Mouse (Mus musculus) midbrain, embryonic 16.5 days (tissue): ENCODE data around the gene Gna15. TPM values are rescaled to one million over a fixed set of nuclear protein-coding genes. Genes with fewer than 3 reads are reported as not detected.

Experiments
- ATAC-seq: fragments of 200-750 bp; cut with Nextera tagmentation; 2 replicates; pipeline ENCODE4 v1.8.0; 2017; ENCODE audit warnings: moderate TSS enrichment
- H3K27ac ChIP-seq: fragments of 300-500 bp; sonication (generic); 2 replicates; pipeline ENCODE4 v1.5.1; 2014; ENCODE audit warnings: mild to moderate bottlenecking, low read length, mixed read lengths
- H3K27me3 ChIP-seq: fragments of 300-500 bp; sonication (generic); 2 replicates; pipeline ENCODE4 v1.6.1; 2014; ENCODE audit warnings: low read depth, low read length, mixed read lengths; ENCODE audit not compliant: control insufficient read depth, insufficient read depth
- H3K36me3 ChIP-seq: fragments of 300-500 bp; sonication (generic); 2 replicates; pipeline ENCODE4 v1.6.1; 2014; ENCODE audit warnings: mild to moderate bottlenecking, low read length, moderate library complexity, mixed read lengths; ENCODE audit not compliant: control insufficient read depth, insufficient read depth
- H3K4me1 ChIP-seq: fragments of 300-500 bp; sonication (generic); 2 replicates; pipeline ENCODE4 v1.6.1; 2014; ENCODE audit warnings: mild to moderate bottlenecking, low read length, mixed read lengths; ENCODE audit not compliant: control insufficient read depth, insufficient read depth
- H3K4me2 ChIP-seq: fragments of 300-500 bp; sonication (generic); 2 replicates; pipeline ENCODE4 v1.6.1; 2014; ENCODE audit warnings: mild to moderate bottlenecking, low read length, mixed read lengths
- H3K4me3 ChIP-seq: fragments of 300-500 bp; sonication (generic); 2 replicates; pipeline ENCODE4 v1.5.1; 2014; ENCODE audit warnings: low read depth, mild to moderate bottlenecking, low read length, moderate library complexity, mixed read lengths
- H3K9ac ChIP-seq: fragments of 300-500 bp; sonication (generic); 2 replicates; pipeline ENCODE4 v1.6.1; 2014; ENCODE audit warnings: low read depth, low read length, mixed read lengths
- H3K9me3 ChIP-seq: fragments of 300-500 bp; sonication (generic); replicated peaks from 2 replicates; pipeline ENCODE4 v1.6.1; 2014; ENCODE audit warnings: mild to moderate bottlenecking, low read length, mixed read lengths; ENCODE audit not compliant: control insufficient read depth, poor library complexity, severe bottlenecking
- WGBS: fragments of 180-500 bp; shearing (Covaris S2); extraction: QIAGEN DNeasy Blood & Tissue Kit; methylation state at CpG from one replicate; pipeline ENCODE4 v1.1.7; 2014; 5-methylcytosine and 5-hydroxymethylcytosine counted together
- polyA plus RNA-seq: library from polyadenylated mRNA; unstranded; fragments of >200 nt; fragmentation: Nextera tagmentation; extraction: Ambion mirVana; gene quantifications from 2 replicates; pipeline ENCODE4 v1.2.1, GENCODE M21; 2015

Gna15 gene
- polyA plus RNA-seq, 1 experiment from 2014 or later, result 0.80 TPM

DNA sequence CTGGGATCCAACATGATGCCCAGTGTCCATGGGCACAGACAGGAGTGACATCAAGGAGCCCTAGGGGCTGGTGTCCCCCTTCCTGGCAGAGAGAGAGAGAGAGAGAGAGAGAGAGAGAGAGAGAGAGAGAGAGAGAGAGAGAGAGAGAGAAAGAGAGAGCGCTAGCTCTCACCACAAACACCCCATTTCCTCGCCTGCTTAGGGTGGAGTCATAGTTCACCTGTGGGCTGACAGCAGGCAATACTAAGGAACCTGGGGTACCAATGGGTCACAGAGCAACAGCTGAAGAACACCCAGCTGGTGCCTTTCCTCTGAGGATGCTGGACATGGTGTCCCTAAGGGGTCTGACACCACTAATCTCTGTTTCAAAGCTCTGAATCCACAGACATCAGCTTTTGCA, 13.4 kb upstream of the Gna15 start:
- no peaks in the 10 kb centered on the region for H3K9me3 ChIP-seq
- no peaks in the 10 kb centered on the region for H3K27me3 ChIP-seq

DNA sequence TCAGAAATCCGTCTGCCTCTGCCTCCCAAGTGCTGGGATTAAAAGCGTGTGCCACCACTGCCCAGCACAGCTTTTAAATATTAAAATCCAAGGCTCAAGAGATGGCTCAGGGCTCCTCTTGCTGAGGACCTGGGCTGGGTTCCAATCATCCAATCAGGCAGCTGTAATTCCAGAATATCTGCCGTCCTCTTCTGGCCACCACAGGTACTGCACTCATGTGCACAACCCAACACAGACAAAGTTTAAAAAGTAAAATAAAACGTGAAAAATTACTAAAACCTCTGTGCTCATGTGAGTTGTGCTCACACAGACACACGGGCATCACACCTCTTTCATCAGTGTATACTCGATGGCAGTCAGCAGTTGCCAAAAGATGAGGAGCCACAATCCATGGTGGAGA, 12.7 kb upstream of the Gna15 start:
- WGBS, result 77% methylated on average over 6 of the region's 6 CpGs
- H3K9me3 ChIP-seq, result no peaks in the 10 kb centered on the region
- H3K9ac ChIP-seq, result no peak overlapping the region
- H3K4me2 ChIP-seq, result no peak overlapping the region
- H3K27me3 ChIP-seq, result no peaks in the 10 kb centered on the region
- H3K36me3 ChIP-seq, result peaks cover 7% of the 10 kb centered on the region
- no peak for ATAC-seq
- no peak overlapping the region for H3K27ac ChIP-seq
- no peak overlapping the region for H3K4me3 ChIP-seq
- H3K4me1 ChIP-seq, result peaks cover under 1% of the 10 kb centered on the region; the same call in 1 of the 2 replicates

More for the DNA sequence above, 13.4 kb upstream of the Gna15 start:
- no peak overlapping the region for H3K4me2 ChIP-seq
- H3K4me1 ChIP-seq, result peaks cover 6% of the 10 kb centered on the region
- peaks cover 4% of the 10 kb centered on the region for H3K36me3 ChIP-seq
- 92% methylated on average over 2 of the region's 2 CpGs for WGBS
- H3K9ac ChIP-seq, result no peak overlapping the region
- H3K27ac ChIP-seq, result no peak overlapping the region
- no peak for ATAC-seq
- no peak overlapping the region for H3K4me3 ChIP-seq

DNA sequence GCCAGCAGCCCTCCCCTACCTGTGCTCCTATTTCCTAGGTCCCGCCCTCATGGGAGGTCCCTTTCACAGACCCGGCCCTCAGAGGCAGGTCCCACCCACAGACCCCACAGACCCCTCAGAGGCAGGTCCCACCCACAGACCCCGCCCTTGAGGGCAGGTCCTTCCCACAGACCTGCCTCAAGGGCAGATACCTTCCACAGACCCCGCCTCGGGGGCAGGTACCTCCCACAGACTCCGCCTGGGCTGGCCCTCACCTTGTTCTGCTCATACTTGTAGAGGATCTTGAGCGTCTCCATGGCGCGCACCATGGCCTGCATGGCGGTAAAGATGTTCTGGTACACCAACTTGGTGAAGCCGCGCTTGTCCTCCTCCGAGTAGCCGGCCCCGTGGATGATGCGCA, 10.8 kb upstream of the Gna15 start:
- ATAC-seq, result no peak
- H3K9ac ChIP-seq, result no peak overlapping the region
- no peaks in the 10 kb centered on the region; the same call in 1 of the 2 replicates for H3K4me1 ChIP-seq
- no peak overlapping the region for H3K4me2 ChIP-seq
- 74% methylated on average over 16 of the region's 16 CpGs for WGBS
- H3K36me3 ChIP-seq, result peaks cover 7% of the 10 kb centered on the region
- H3K27ac ChIP-seq, result no peak overlapping the region
- H3K9me3 ChIP-seq, result no peaks in the 10 kb centered on the region
- H3K4me3 ChIP-seq, result no peak overlapping the region
- no peaks in the 10 kb centered on the region for H3K27me3 ChIP-seq

DNA sequence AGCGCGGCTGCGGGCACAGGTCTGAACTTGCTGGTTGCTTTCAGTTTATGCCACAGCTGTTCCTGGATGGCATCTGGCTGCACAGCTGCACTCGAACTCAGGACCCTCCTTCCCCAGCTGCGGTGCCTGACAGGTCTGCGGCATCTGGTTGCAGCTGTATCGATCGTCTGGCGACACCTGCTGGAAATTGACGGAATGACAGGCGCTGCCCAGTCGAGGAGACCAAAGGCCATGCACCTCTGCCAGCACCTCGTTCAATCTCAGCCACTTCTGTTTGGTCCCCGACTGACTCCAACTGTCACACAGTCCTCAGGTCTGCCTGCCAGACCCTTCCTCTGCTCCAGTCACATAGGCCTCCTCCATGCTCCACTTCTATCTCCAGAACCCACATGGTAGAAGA, 2.8 kb upstream of the Gna15 start:
- WGBS, result 12% methylated on average over 14 of the region's 14 CpGs
- no peak overlapping the region for H3K4me2 ChIP-seq
- ATAC-seq, result no peak

DNA sequence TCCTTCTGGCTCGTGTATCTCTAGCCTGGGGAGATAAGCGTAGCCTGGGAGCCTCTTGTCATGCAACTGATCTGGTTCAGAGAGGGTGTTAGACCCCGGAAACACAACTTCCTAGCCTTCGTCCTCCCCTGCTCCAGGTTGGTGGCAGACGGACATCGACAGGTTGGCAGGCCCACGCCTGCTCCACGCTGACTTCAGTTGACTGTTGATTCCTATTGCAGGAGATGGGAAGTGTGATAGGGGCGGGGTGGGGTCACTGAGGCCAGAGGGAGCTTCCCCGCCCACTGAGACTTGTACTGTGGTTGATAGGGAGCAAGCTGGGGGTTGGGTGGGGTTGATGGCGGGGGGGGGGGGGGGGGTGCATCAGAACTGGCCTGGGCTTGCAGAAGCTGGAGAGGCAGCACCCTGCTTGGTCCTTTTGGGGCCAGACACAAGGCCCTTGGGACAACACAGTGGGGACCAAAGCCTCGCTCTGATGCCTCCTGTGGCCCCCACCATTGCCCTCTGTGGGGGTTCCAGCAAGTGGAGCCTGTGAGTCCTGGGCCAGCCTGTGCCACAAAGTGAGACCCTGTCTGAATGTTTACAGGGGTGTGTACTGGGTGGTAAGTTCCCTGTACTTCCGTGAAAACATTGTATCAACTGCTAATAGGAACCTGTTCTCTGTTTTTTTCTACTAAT, 1.1 kb upstream of the Gna15 start:
- H3K4me3 ChIP-seq, result no peak overlapping the region
- WGBS, result 74% methylated on average over 11 of the region's 13 CpGs
- H3K27me3 ChIP-seq, result 0 out of 2 replicates have a peak, but pooled peaks cover 3% of the 10 kb centered on the region
- H3K9ac ChIP-seq, result no peak overlapping the region
- no peaks in the 10 kb centered on the region for H3K4me1 ChIP-seq
- no peaks in the 10 kb centered on the region for H3K9me3 ChIP-seq
- no peak overlapping the region for H3K4me2 ChIP-seq
- no peak for ATAC-seq
- H3K27ac ChIP-seq, result no peak overlapping the region
- H3K36me3 ChIP-seq, result peaks cover 8% of the 10 kb centered on the region

More for the DNA sequence above, 2.8 kb upstream of the Gna15 start:
- Histone ChIP-seq H3K4me1 (no peaks in the 10 kb centered on the region), H3K4me3 (no peak overlapping the region), H3K27me3 (0 out of 2 replicates have a peak, but pooled peaks cover 3% of the 10 kb centered on the region), H3K27ac (no peak overlapping the region), H3K9ac (no peak overlapping the region), H3K9me3 (no peaks in the 10 kb centered on the region), H3K36me3 (peaks cover 8% of the 10 kb centered on the region)

DNA sequence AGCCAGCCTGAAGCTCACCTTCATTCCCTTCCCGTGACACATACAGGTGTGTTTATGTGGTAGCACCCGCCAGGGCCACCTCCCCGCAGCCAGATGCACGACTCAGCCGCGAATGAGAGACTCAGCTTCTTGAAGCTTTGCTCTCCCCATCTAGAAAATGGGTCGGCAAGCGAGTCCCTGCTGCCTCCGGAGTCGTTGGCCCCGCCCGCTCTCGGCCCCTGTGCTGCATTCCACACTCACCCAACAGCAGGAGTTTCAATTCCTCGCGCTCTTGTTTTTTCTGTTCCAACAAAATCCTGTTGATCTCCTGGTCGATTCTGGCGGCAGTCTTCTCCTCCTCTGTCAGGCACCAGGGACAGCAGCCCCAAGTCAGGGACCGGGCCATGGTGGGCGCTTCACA, 455 bp downstream of the Gna15 start:
- Histone ChIP-seq H3K4me1 (no peaks in the 10 kb centered on the region), H3K27ac (no peak overlapping the region), H3K4me2 (no peak overlapping the region), H3K9me3 (no peaks in the 10 kb centered on the region), H3K36me3 (no peaks in the 10 kb centered on the region), H3K27me3 (0 out of 2 replicates have a peak, but pooled peaks cover 3% of the 10 kb centered on the region), H3K4me3 (no peak overlapping the region), H3K9ac (no peak overlapping the region)
- 23% methylated on average over 19 of the region's 19 CpGs for WGBS
- ATAC-seq, result no peak

DNA sequence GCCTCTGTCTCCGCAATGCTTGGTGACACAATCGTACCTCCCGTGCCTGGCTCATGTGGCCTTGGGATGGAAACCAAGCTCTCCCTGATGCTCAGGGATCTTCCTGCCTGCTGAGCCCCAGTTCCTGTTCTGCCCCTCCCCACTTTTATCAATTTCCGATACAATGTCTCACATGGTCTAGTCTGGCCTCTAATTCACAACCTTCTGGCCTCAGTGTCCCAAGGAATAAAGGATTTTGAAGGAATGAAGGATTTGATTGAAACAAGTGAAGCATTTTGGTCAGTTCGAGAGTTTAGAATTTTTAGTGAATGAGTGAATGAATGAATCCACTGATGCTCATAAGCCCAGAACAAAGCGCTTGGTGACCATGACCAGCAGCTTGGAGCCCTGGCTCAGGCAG, 883 bp downstream of the Gna15 start:
- Histone ChIP-seq H3K36me3 (no peaks in the 10 kb centered on the region), H3K27ac (no peak overlapping the region), H3K4me3 (no peak overlapping the region), H3K9ac (no peak overlapping the region), H3K4me1 (no peaks in the 10 kb centered on the region), H3K4me2 (no peak overlapping the region), H3K27me3 (0 out of 2 replicates have a peak, but pooled peaks cover 3% of the 10 kb centered on the region), H3K9me3 (no peaks in the 10 kb centered on the region)
- no peak for ATAC-seq
- 67% methylated on average over 6 of the region's 6 CpGs for WGBS

DNA sequence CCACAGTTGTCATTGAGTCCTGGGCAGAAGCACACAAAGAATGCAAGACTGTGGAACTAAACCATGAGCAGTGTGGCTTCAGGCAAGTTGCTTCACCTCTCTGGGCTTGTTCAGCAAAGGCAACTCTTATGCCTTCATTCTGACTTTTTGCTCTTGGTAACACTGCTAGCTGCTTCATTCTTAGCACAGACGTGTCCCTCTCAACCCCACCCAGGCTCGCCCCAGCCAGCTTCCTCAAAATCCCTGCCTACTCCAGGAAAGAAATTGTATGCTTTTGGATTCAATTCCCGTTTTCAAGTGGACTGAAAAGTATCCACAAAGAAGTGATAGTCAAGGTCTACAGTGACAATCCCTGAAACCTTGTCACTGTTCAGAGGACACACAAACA, 4.1 kb downstream of the Gna15 start:
- 74% methylated on average over 3 of the region's 3 CpGs for WGBS
- Histone ChIP-seq H3K36me3 (no peaks in the 10 kb centered on the region), H3K9me3 (no peaks in the 10 kb centered on the region), H3K27ac (no peak overlapping the region), H3K27me3 (0 out of 2 replicates have a peak, but pooled peaks cover 3% of the 10 kb centered on the region), H3K4me3 (no peak overlapping the region), H3K4me1 (no peaks in the 10 kb centered on the region), H3K4me2 (no peak overlapping the region), H3K9ac (no peak overlapping the region)
- ATAC-seq, result no peak

DNA sequence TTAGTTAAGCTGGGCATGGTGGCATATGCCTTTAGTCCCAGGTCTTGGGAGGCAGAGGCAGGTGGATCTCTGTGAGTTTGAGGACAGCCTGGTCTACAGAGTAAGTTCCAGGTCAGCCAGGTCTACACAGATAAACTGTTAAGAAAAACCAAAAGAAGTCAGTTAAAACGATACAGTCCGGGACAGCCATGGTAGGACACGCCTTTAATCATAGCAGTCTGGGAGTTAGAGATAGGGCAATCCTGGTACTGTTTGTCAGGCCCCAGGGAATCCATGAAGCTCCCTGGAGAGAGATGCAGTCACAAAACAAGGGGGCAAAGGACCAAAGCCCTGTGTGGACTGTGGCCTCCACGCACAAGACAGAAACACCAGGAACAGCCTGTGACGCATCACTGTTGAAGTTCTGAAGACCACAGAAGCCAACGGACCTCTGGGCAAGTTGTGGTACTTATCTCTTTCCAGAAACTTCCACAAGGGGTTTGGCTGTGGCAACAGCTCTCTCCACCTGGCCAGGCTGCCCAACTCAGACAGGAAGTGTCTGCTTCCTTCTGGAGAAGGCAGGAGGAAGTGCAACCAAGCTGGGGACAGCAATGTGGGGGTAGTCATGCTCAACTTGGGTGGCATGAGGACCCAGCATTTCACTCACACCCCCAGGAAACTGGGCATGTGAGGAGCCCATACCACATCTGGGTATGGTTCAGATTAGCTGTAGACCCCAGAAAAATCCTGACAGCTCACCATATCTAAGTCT, 4.6 kb downstream of the Gna15 start:
- 85% methylated on average over 6 of the region's 6 CpGs for WGBS
- H3K36me3 ChIP-seq, result no peaks in the 10 kb centered on the region
- no peaks in the 10 kb centered on the region for H3K4me1 ChIP-seq
- H3K9ac ChIP-seq, result no peak overlapping the region
- H3K9me3 ChIP-seq, result no peaks in the 10 kb centered on the region
- no peak overlapping the region for H3K27ac ChIP-seq
- ATAC-seq, result no peak
- 0 out of 2 replicates have a peak, but pooled peaks cover 3% of the 10 kb centered on the region for H3K27me3 ChIP-seq
- H3K4me2 ChIP-seq, result no peak overlapping the region
- H3K4me3 ChIP-seq, result no peak overlapping the region
